Mouse (Mus musculus) NIH3T3 (cell line): Measurements from ENCODE around the gene Cops4.

Experiments
- DNase-seq: peaks from one replicate; pipeline ENCODE4 v3.0.0-alpha.2; 2012; ENCODE audit warnings: low read depth

Gene Cops4

GRCm38 (mm10) chr5:100581622-100582434 is 63.7 kb downstream of the Cops4 start:
- peak; percentile 82 for DNase-seq

- no peak for DNase-seq
Observed at GRCm38 (mm10) chr5:100582435-100582826, 64.3 kb downstream of the Cops4 start.

GRCm38 (mm10) chr5:100583066-100583465 is 65.0 kb downstream of the Cops4 start:
- no peak for DNase-seq

- DNase-seq = no peak
Observed at GRCm38 (mm10) chr5:100585206-100585644, 67.1 kb downstream of the Cops4 start.

- no peak for DNase-seq
Observed at GRCm38 (mm10) chr5:100585657-100586056, 67.5 kb downstream of the Cops4 start.

- DNase-seq = no peak
Observed at GRCm38 (mm10) chr5:100587136-100587535, 69.0 kb downstream of the Cops4 start.

- DNase-seq = peak; percentile 84
Observed at GRCm38 (mm10) chr5:100587626-100588025, 69.5 kb downstream of the Cops4 start.

- DNase-seq = no peak
Observed at GRCm38 (mm10) chr5:100590505-100590904, 72.4 kb downstream of the Cops4 start.

GRCm38 (mm10) chr5:100594803-100595467 is 76.8 kb downstream of the Cops4 start:
- no peak for DNase-seq

- DNase-seq = no peak
Observed at GRCm38 (mm10) chr5:100595999-100596398, 77.9 kb downstream of the Cops4 start.
